Mouse (Mus musculus) cerebellum, adult 11-12 months (tissue): ENCODE measurements around the gene Ccser1.

ENCODE experiments used
- DNase-seq: peaks from one replicate; pipeline ENCODE4 v3.0.0; 2022

Ccser1 gene

DNA sequence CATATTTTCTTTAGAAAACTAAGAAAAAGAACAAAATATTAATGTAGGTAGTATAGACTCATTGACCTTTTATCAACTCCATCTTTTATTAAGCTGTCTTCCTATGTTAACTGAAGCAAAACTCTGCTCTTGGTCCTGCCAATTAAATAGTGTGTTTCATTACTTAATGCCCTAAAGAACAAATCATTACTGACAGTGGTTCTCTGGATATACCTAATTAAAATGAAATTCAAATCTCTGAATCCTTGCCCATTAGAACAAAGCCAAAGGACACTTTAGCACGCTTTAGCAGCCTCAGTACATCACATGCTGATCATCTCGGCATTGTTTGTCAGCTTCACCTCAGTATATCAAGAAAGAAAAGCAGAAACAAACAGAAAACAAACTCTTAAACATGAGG lies 952.4 kb downstream of the Ccser1 start:
- no peak for DNase-seq

DNA sequence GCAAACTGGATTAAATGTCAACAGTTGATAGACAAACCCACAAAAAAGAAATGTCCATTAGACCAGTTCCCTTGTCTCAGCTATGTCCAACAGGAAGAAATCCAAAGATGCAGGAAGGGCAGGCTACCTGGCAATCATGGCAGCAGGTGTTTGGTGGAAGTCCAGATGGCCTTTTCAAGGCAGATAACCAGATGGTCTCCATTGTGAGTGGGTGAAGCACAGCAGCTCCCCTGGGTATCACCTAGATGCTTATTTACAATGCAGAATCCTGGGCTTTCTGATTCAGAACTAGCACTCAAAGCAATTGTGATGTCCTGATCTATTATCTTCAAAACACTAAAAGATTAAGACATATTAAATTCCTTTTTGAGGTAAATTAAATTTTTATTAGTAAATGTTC lies 980.2 kb downstream of the Ccser1 start:
- peak; percentile 54 for DNase-seq

DNA sequence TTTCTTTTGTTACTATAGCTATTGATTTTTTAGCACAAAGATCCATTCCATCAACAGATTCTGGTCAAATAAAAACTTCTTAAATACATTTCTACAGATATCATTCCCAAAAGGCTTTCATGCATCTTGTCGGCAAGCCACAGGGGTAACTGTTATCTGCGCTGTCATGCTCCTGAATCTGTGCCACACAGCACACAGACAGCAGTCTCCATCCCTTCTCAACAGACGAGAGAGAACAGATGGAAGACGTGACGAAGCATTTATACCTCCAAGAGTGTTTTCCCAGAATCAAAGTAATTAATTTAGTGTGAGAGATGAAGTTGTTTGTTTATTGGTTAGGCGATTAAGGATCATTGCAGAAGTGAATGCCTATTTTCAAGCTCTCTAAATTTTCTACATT lies 982.5 kb downstream of the Ccser1 start:
- DNase-seq: peak; percentile 14

DNA sequence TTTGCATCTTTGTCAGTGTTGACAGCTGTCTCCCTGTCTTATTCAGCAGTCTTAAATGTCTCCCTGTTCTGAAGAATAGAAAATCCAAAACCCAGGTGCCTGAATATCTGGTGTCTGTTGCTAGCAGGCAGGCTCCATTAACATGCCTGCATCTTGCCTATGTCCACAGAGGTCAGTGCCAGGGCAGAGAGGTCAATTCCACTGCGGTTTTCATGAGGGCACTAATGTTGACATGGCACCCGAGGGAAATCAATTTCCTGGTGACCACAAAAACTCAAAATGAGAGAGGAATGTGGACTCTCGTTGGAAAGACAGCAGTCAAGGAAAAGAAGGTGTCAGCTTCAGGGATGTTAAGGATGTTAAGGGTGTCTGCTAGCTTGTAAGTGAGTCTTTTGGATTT lies 983.7 kb downstream of the Ccser1 start:
- DNase-seq: no peak

DNA sequence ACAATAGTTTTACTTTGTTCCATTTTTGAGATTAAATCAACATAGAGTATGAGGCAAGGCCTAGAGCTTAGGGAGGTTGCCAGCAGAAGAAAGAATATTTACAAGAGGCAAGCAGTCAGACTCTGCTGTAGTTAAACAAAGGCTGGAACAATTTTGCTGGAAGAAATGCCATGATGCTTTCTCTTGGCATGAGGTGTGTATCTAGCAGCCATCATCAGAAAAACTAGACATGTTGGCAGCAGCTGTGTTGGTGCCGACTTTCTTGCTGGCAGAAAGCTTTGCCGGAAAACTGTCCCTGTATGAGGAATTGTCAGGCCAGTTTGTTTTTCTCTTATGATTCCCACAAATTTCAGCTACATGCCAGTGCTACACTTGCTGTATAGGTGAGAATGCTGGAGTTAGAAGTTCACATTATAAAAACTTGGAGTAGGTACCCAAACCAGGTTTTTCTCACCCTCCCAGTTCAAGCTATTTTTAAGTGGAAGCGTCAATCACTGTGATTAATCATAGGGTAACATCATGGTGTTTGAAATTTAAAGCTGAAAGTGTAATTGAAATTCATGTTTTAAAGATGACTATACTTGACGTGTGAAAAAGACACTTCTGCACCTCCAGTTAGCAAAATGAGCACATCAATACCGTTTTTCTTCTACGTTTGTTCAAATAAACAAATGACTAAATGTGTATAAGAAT lies 1016.5 kb downstream of the Ccser1 start:
- DNase-seq: no peak

DNA sequence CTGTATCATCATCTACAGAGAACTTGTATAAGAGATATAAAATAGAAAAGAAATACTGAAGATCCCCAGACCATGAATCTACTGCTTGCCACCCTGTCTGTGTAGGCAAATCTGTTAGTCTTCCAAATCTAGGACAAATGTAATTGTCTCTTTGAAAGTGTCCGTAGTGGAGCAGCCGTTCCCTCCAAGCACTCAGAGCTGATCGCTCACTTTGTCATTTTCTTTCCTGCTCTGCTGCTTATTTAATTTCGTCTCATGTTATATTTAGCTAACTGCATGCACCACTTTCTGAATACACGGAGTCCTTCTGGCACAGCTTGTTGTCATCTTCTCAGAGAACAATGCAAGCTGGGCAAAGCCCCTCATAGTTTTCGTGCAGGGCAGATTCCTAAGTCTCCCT lies 1018.6 kb downstream of the Ccser1 start:
- DNase-seq: no peak

DNA sequence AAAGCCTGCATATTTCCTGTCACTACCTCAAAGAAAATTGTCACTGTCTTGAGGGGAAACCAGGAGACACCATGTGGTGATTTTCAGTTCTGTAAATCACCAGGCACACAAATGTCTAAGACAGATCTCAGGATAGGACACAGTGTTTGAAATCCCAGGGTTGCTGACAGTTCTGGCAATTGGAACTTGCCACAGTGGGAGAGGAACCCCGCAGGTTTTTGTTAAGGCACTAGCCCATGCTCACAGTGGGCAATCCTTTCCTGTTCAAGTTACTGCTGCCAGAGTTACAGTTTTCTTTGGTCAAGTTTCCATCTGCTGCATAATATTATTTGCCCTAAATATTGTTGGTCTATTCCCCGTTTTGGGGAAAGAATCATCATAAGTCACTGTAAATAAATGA lies 1024.9 kb downstream of the Ccser1 start:
- DNase-seq: peak; percentile 71

DNA sequence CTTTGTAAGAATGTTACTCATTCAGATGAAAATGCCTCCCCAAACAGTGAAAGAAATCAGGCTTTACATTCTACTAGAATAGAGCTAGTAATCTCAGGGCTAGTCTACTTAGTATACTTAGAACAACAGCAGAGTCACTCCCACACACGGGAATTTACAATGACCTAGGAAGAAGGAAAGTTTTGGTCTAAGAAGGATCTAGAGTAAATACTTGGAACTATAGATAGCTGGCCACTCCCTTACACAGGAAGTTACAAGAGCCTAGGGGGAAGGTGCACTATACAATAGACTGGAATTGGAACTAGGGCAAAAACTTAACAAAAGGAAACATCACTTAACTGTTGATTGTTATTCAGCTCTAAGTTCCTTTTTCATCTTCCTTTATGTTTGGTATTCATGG lies 1041.7 kb downstream of the Ccser1 start:
- DNase-seq: no peak

DNA sequence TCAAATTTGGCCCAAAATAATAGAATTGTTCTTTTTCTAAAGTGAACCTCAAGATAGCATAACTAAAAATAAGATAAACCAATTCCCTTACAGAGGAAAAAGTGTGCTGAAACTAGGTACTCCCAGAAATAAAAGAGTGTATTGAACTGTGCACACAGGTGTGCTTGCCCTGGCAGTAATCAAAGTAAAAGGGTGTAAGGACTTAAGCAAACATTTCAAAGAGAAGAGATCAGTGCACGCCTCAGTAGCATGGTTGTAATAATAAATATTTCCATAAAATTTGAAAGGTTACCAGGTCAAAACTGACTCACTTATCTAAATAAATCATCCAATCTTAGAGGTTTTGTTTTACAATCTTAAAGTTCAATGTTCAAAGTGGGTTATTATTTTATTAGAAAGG lies 1083.8 kb downstream of the Ccser1 start:
- no peak for DNase-seq

DNA sequence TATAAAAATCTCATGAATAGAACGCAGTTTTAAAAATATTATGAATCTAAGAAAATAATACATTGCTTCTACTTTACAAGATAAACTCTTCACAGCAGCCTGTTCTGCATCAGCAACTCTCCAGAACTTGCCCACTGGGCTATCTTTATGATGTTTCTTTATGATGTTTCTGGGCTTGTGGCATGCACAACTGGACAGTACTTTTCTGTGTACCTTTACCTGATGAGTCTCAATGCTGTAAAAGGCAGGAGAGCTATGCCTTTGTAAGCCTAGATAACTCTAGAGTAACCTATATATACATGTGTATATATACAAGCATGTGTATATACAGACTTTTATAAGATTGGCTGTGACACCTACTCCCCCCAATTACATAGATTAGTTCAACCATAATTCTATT lies 1084.4 kb downstream of the Ccser1 start:
- DNase-seq: no peak

DNA sequence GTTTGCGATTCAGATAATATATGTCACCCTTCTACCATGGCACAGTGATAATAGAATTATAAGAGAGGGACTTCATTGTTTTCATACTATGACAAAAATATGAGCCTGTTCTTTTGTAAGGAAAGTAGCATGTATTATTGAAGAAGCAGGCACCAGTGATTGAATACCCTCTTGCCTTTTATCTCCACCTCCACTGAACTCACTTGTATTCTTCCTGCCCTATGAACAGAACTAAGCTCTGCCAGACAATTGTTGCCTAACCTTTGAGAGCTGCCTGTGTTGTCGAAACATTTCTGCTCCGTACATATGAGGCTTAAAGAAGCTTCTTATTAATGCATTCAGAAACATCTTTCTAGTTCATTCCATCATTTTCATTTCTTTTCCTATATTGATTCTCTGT lies 1101.1 kb downstream of the Ccser1 start:
- no peak for DNase-seq

DNA sequence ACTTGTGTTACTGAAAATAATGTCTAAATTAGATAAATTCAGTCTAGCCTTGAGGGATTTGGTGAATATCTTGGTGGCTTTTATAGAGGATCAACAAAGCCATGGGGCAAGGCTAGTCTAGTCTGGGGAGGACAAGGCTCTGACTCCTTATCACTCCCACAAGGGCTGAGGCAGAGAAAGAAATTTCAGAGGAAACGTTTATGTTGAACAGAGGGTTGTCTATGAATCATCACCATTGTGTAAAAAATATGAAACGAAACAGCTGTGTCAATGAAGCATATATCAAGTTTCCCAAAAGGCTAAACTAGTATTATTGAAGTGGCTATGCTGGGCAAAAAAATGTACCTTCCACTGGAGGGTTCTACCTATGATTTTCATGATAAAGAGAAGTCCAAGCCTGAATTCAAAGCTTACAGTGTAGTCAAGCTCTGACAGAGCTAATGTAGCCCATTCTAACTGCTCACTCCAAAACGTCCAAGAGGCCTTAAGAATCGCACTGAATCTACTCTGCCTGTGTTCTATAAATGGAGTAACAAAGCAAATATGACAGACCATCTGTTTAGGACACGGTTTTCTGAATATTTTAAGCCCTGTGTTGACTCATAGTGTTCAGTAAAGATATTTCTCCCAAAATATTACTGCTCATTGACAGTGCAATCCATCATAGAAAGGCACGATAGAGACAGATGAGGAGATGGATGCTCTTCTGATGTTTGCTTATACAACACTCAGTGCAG lies 1121.6 kb downstream of the Ccser1 start:
- no peak for DNase-seq

DNA sequence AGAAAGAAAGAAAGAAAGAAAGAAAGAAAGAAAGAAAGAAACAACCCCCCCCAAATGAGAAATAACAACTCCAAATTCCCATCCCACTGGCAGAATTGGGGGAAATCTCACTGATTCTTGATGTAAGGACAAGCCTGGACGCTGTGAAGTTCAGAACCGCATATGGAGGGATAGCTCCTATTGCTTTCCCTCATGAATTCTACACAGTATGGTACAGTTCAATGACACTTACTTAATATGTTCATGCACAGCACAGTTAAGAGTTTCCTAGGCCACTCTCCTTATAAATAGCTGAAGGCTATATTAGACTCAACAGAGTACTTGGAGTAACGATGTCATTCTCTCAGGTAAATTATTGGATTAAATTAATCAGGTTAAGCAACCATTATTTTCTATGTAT lies 1138.5 kb downstream of the Ccser1 start:
- DNase-seq: no peak

DNA sequence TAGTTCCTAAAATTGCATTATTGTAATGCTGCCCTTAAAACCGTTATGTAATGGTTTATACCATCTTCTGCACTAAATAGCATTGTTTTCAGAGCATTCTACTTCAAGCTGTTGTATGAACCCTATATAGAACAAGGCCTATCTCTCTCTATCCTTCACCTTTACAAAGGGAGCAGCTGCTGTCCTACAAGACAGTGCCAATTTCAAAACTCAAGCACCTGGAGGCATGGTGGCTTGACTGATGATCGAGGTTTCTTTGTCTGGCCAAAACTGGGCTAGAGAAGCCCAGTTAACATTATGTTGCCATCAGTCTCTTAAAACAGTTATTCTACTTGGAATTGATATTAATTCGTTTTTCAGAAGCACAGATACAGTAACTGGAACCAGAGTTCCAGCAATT lies 1160.2 kb downstream of the Ccser1 start:
- DNase-seq: peak; percentile 10

DNA sequence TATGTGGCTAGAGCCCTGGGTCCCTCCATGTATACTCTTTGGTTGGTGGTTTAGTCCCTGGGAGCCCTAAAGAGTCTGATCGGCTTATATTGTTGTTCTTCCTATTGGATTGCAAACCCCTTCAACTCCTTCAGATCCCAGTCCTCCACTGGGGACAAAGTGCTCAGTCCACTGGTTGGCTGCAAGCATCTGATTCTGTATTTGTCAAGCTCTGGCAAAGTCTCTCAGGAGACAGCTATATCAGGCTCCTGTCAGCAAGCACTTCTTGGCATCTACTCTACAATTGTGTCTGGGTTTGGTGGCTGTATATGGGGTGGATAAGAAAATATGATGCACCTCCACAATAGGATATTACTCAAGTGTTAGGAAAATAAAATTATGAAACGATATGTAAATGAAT lies 1187.7 kb downstream of the Ccser1 start:
- DNase-seq: no peak
